Mouse (Mus musculus): ENCODE results near the gene C5ar1.

GRCm38 (mm10) chr7:16286026-16286961 is 27.0 kb upstream of the C5ar1 start, which contains the start of gene Ccdc9:
- no peak for TF ChIP-seq CHD2 (IDR thresholded peaks at IDR 0.05; ENCODE audit: low read depth, low read length)
- TF ChIP-seq ZC3H11A (IDR thresholded peaks at IDR 0.05; ENCODE audit: borderline replicate concordance, low read depth, low read length) = no peak
- no peak for TF ChIP-seq MAFK (IDR thresholded peaks at IDR 0.05; ENCODE audit: insufficient read depth, low read depth, low read length)
- TF ChIP-seq ZNF384 (IDR thresholded peaks at IDR 0.05; ENCODE audit: low read depth, low read length) = no peak

Measured in ES-E14 (cell line).